Mouse (Mus musculus): Measurements from ENCODE around the gene Capzb. TPM values are rescaled to one million over a fixed set of nuclear protein-coding genes. Genes with fewer than 3 reads are reported as not detected.

Capzb gene
- total RNA-seq, 2 experiments from 2014 or later, result 343 to 381 TPM

Small RNA genes within 50 kb of the gene (microRNA-seq; reads per million reads assigned to microRNA genes)
- gene Gm24245 (0 to 0.20 reads per million in 2 experiments), gene Gm25732 (0.39 to 0.45 reads per million in 2 experiments)

Other genes with a start within 250 kb of the Capzb start
- gene Rnf186, start 225.8 kb upstream of the Capzb start, total RNA-seq (2021), result not detected
- 1 to 10 TPM; 1.5 to 1.8 TPM for gene Tmco4, start 220.0 kb upstream of the Capzb start, total RNA-seq (2021)
- gene Htr6, start 117.3 kb upstream of the Capzb start, total RNA-seq (2021), result 1 to 10 TPM; 5.4 to 6.5 TPM
- gene Nbl1, start 99.9 kb upstream of the Capzb start, total RNA-seq (2021), result 10 to 100 TPM; 64.4 to 83.9 TPM
- 100 to 1,000 TPM; 206 to 208 TPM for gene Minos1, start 61.8 kb upstream of the Capzb start, total RNA-seq (2021)
- 10 to 100 TPM; 11.0 to 11.9 TPM for gene Pqlc2, start 117.8 kb downstream of the Capzb start, total RNA-seq (2021)
- gene Akr7a5, start 117.8 kb downstream of the Capzb start, total RNA-seq (2021), result 10 to 100 TPM; 30.0 to 31.7 TPM
- 10 to 100 TPM; 49.9 to 59.2 TPM for gene Mrto4, start 159.7 kb downstream of the Capzb start, total RNA-seq (2021)
- 10 to 100 TPM; 74.3 to 85.0 TPM for gene Emc1, start 159.7 kb downstream of the Capzb start, total RNA-seq (2021)
- gene Ubr4, start 159.7 kb downstream of the Capzb start, total RNA-seq (2021), result 100 to 1,000 TPM; 146 to 147 TPM